Mouse (Mus musculus) small intestine, adult 2 months (tissue): ENCODE data around the gene Gm21117. TPM values are rescaled to one million over a fixed set of nuclear protein-coding genes. Genes with fewer than 3 reads are reported as not detected.
"Not testable (repeated sequence)": the region's sequence is repeated elsewhere in the genome, so short reads cannot be mapped to it uniquely, and the experiment has no call there.

Source experiments
- H3K27ac ChIP-seq: fragments of 200-500 bp; 2 replicates; pipeline ENCODE4 v1.5.1; 2012; ENCODE audit warnings: low read depth, low read length, control low read depth, inconsistent platforms; ENCODE audit not compliant: insufficient read depth
- H3K27me3 ChIP-seq: fragments of 200-500 bp; 2 replicates; pipeline ENCODE4 v1.6.1; 2012; ENCODE audit warnings: mild to moderate bottlenecking, moderate library complexity, low read length, inconsistent platforms; ENCODE audit not compliant: control insufficient read depth, insufficient read depth
- H3K36me3 ChIP-seq: fragments of 200-500 bp; 2 replicates; pipeline ENCODE4 v1.6.1; 2012; ENCODE audit warnings: mild to moderate bottlenecking, low read length, control low read depth, inconsistent platforms; ENCODE audit not compliant: control insufficient read depth, insufficient read depth
- H3K4me1 ChIP-seq: fragments of 200-500 bp; 2 replicates; pipeline ENCODE4 v1.6.1; 2012; ENCODE audit warnings: low read length, inconsistent platforms, mixed read lengths; ENCODE audit not compliant: control insufficient read depth, insufficient read depth, insufficient read length
- H3K4me3 ChIP-seq: fragments of 200-500 bp; 2 replicates; pipeline ENCODE4 v1.5.1; 2012; ENCODE audit warnings: low read depth, mild to moderate bottlenecking, control low read depth, inconsistent platforms, low read length, moderate library complexity
- WGBS: fragments of 180-500 bp; shearing (Covaris S2); methylation state at CpG from one replicate; pipeline ENCODE4 v1.1.7; 2018; 5-methylcytosine and 5-hydroxymethylcytosine counted together
- polyA plus RNA-seq: library from polyadenylated mRNA; depleted of rRNA; stranded (reverse); fragments of >200 nt; gene quantifications from 2 replicates; pipeline ENCODE4 v1.2.3, GENCODE M21; 2012; rRNA removed

Gm21117 gene
- not detected in 2 replicates for polyA plus RNA-seq

GRCm38 (mm10) chrY:51124920-51125319, at the start of gene Gm21117:
TSS of gene Gm21117 (plus strand) at chrY:51125220.
- WGBS = no CpG with 5 or more reads among the region's 6 CpGs
- not testable (repeated sequence) for H3K4me1 ChIP-seq, H3K4me3 ChIP-seq, H3K27ac ChIP-seq, H3K27me3 ChIP-seq, H3K36me3 ChIP-seq
